Mouse (Mus musculus): ENCODE results near the gene Zfp597.

- TF ChIP-seq CTCF (IDR thresholded peaks at IDR 0.05; ENCODE audit: extremely low read depth, insufficient read depth, low read length) (no peak), POLR2A (IDR thresholded peaks at IDR 0.05; ENCODE audit: extremely low read depth, insufficient read depth, low read length) (no peak; the same call in 1 of the 2 replicates)
Observed at GRCm38 (mm10) chr16:3872216-3873047, 11.9 kb downstream of the Zfp597 start, which contains the start of gene Naa60.

All from cortical plate, adult 2 months (tissue).